Mouse (Mus musculus) ZHBTc4 (cell line): ENCODE results near the gene Dydc2.

Experiments
- DNase-seq: peaks from one replicate; pipeline ENCODE4 v3.0.0-alpha.2; 2011; ENCODE audit warnings: low read depth, low spot score

The Dydc2 gene

DNA sequence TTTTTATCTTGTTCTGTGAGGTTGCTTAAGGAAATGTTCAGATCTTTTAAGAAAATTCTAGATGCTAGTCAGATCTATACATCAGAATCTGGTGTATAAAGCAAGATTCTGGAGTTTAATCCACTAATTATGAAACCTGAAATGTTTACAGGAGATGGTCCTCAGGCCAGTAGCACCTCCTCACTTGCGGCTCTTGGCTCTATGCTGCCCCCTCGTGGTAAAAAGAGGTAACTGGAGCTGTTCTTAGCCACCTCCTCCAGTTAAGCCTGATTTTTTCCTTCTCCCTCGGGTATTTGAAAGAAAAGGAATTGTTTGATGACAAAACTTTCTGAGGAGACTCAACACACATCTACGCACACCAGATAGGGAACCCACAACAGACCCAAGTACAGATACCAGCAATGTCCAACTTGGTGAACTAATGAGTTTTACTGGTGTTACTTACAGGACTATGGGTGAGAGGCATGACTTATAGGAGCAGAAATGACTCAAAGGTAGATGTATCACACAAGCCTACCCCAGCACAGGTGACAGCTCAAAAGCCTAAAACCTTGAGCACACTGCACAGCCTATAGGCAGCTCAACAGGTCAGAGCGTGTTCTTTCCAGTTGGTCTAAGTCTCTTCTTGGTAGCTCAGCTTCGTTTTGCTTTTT lies 33.7 kb downstream of the Dydc2 start:
- DNase-seq: peak; percentile 75

DNA sequence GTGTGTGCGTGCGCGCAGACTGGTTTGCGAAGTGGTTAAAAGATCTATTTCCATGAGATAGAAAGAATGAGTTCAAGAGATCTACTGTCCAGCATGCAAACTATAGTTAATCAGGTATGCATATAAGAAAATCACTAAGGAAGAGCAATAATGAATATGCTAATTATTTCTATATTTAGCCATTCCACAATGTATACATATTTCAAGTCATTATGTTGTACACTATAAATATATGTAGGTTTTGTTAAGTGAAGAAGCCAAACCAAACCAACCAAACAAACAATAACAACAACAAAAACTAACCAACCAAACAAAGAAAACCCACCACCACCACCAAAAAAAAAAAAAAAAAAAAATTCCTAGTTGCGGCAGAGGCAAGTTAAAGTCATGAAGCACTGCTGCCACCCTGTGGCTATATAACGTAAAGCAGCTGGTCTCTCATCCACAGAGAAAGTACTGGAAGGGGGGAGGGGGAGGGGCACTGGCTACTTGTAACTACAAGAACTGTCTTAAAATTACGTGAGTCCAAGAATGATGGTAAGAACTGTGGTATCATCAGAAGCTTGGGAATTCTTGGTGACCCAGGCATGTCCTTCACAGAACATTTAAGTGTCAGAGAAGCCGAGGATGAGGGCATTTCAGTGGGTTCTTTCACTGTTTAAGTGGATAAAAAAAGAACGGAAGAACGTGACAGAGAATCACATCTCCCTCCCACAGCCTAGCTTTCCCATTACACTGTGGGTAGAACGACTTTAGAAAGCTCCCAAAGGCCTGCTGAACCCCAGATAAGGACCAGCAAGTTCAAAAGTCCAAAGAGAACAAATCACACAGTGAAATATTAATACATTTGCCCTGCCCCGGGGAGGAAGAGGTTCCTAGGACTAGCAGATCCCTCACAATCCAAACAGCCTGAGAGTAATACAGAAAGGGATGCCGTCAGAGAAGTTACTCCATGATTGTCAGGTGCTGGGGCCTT lies 35.6 kb downstream of the Dydc2 start:
- peak; percentile 92 for DNase-seq

GRCm38 (mm10) chr14:41030989-41031513 lies 38.0 kb downstream of the Dydc2 start:
- DNase-seq: no peak

DNA sequence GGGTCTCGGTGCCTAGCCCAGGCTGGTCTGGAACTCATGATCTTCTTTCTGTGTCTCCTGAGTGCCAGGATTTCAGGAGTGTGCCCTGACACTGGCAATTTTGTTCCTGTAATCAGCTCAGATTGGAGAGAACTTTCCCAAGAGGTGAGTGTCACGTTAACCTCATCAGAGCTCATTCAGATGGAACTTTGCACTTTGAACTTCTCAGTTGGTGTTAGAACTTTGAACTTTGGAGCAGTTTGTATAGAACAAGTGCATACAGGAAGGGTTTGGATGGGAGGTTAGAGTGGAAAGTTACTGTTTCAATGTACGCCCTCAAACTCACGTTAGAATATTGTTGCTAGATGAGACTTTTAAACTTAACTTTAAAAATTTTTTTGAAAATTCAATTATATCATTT lies 39.7 kb downstream of the Dydc2 start:
- DNase-seq: no peak

DNA sequence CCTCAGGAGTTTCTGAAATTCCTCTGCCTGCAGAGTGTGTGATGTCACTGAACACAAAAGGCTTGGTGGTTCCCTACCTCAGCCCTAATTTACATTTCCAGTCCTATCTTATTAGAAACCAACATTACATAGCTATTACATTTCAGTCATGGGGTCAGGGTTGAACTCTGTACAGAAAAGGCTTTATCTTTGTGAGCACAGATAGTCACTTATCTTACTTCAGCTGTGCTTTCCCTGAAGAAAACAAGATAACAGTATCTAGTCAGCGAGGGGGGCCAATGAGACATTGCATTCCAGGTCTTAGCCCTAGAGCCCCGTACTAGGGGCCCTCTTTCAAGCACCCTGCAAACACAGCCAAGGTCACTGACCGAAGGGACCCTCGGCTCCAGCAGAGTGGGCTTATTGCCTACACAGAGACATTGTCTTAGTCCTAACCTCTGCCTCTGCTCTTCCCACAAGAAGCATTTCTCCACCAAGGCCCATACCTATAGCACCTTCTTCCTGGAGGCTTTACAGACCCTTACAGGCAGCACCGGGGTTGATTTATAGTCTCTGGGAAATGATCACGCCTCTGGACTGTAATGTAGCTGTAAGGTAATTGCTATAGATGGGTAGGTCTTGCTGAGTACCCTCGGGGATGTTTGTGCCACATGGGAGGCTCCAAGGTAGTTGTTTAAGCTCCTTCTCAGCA lies 43.3 kb downstream of the Dydc2 start:
- DNase-seq: no peak

GRCm38 (mm10) chr14:41025087-41025486 lies 43.9 kb downstream of the Dydc2 start:
- no peak for DNase-seq

GRCm38 (mm10) chr14:41021246-41021645 lies 47.8 kb downstream of the Dydc2 start:
- DNase-seq: no peak

DNA sequence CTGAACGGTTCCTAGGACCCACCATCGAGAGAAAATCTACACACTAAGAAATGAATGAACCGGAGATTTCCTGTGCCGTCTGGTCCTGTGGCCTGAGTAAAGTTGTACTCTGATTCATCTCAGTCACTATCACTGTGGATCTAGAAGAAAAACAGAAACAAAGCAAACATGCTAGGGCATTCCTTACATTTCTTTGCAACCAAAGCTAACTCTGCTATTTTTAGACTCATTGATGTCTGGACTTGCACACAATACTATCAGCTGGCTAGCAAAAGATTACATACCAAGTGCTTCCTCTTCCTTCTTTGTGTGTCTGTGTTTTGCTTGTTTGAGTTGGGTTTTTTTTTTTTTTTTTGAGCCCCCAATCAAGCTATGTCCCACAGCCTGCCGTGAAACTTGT lies 51.5 kb downstream of the Dydc2 start:
- DNase-seq: no peak

DNA sequence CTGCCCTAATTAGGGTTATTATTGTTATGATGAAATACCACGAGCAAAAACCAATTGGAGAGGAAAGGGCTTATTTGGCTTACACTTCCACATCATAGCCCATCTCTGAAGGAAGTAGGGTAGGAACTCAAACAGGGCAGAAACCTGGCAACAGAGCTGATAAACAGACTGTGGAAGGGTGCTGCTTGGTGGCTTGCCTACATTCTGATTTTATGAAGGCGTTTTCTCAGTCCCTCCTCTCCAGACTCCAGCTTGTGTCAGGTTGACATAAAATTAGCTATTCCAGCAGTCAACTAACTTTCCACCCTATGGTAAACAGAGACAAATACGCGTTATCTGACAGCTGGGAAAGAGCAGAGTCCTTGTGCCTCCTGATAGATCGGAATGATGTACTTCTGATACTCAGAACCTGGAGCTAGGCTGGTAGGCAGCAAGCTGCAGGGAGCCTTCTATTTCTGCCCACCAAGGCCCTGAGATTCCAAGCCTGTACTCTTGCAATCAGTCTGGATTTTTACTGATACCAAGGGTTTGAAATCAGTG lies 54.2 kb downstream of the Dydc2 start:
- DNase-seq: no peak

DNA sequence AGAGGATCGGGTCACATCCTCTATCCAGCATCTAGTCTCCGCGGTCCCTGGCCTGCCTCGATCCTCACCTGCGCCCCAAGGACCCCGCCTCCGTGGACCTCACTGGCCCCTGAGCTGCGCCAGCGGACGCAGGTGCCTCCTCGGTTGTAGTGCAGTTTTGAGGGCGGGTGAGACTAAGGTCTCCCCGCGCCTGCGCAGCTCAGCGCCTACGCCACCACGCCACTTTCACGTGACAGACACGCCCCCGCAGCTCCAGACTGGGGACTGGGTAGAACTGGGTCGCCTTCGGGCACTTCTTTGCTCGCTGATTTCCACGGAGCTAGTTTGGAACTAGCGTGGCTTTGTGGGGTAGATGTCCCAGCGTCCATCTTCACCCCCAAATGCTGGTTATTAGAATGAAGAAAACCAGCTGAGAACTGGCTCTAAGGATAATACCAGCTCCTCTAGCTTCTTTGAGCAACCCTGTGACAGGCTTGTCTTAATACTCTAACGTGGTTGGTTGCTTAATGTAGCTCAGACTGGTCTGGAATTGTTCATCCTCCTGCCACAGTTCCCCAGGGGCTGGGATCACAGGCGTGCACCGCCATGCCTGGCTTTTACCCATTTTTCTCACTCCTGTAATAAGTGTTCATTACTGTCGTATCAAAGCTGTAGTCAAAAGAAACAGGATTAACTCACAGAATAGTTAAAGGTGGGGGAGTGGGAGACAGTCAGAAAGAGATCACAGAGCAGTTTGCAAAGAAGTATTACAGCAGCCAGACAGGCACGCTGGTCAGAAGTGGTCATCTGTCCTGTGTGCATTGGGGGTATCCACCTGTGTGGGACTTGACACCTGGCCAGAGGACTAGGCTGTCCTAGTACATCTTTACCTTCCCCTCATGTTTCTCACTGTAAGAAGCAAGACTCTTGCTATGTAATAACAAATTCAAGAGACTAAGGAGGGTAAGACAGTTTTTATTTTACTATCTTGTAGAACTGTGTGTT lies 55.1 kb downstream of the Dydc2 start, which contains the start of gene Fam213a:
TSS of gene Fam213a (minus strand) at position 159 of the 984 bp plus-strand sequence.
- peak; percentile 94 for DNase-seq

GRCm38 (mm10) chr14:41013143-41013542 lies 55.9 kb downstream of the Dydc2 start:
- DNase-seq: no peak

- DNase-seq: no peak
Observed at GRCm38 (mm10) chr14:41011916-41012315, 57.1 kb downstream of the Dydc2 start.

GRCm38 (mm10) chr14:41008138-41008537 lies 60.9 kb downstream of the Dydc2 start:
- no peak for DNase-seq

DNA sequence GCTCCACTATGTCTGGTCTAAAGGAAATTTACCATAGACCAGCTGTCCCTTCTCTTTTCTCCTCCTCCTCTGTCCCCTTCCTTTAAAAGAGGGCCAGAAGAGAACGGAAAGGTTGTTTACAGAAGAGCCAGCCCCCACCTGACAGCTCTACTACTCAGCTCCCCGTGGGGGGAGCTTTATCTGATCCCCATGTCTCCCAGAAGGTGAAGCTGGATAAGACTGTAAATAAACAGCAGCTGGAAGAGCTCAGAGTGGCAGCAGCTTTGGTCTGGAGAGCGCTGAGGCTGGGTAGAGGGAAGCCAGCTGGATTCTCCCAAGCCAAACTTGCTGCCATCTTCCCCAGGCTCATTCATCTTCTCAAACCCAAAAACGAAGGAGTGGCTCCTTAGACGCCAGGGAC lies 61.4 kb downstream of the Dydc2 start:
- no peak for DNase-seq

DNA sequence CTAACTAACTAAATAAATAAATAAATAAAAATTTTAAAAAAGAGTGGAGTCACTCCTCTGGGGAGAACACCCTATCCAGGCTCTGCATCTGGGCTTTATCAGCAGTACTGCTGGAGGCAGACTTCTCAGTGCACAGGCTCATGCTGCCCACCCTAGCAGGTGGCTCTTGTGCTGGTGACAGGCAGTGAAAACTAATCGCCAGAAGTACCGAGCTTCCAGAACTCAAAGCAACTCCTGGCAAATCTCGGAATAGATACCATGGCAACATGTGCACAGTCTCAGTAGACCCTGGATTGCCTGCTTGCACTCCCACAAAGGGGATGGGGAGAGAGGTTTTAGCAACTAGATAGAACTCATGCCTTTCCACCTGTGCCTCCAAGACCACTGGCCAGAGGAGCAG lies 62.1 kb downstream of the Dydc2 start:
- no peak for DNase-seq

- DNase-seq: no peak
Observed at GRCm38 (mm10) chr14:41006263-41006662, 62.7 kb downstream of the Dydc2 start.

DNA sequence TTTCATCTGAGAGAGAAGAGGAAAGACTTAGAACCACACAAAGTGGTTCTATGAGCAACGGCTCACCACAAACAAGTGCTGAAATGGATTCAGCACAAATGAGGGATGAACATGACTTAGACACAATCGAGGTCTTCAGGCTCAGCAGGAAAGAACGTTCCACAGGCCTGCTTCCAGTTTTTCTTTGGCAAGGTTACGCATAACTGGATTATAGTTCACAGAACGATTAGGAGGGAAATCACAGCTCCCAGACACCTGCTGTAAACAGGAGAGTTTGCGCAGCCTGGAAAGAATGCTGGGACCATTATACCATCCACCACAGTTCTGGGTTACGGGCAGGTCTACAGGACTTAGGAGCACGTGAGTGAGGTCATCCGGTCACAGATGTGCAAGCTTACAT lies 63.3 kb downstream of the Dydc2 start:
- no peak for DNase-seq

GRCm38 (mm10) chr14:41004201-41005141 lies 64.5 kb downstream of the Dydc2 start:
- peak; percentile 46 for DNase-seq

DNA sequence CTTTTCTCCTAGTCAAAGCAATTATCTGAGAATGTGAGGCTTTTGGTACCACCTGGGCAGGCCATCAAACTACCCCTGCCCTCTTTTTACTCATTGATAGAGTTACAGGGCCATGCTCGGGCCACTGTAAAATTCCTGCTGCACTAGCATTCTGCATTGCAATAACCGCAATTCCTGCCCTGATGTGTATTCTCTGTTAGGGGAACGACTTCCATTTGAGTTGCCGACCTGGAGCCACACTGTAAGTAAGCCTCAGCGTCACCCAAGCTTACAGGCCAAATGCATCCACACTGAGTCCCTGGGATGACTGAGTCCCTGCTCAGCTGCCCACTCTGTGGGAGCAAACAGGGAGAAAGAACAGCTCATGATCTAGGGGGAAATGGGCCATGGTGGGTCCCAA lies 67.4 kb downstream of the Dydc2 start:
- DNase-seq: no peak
